Comparison of ENCODE assay signal across 23 mouse cellular contexts in genomic region chr2:160864112-160864511, GRCm38 (mm10). TPM values are rescaled to one million over a fixed set of nuclear protein-coding genes. Genes with fewer than 3 reads are reported as not detected.
"Had no signal": no experiment of that assay in that cellular context is flagged by ENCODE, and none has a peak within 500 bp of the region (broad histone marks: within the 10 kb centered on the region; RNA-seq: fewer than 3 reads in every experiment).

No protein-coding gene starts in this region.

- ATAC-seq: liver, postnatal 0 days; lung, postnatal 0 days had no signal

- H3K27me3 ChIP-seq: limb, embryonic 12.5 days; limb, embryonic 15.5 days; neural tube, embryonic 12.5 days; neural tube, embryonic 15.5 days had no signal

- H3K4me1 ChIP-seq: limb, embryonic 12.5 days; limb, embryonic 15.5 days; neural tube, embryonic 12.5 days; neural tube, embryonic 15.5 days had no signal

- H3K36me3 ChIP-seq: limb, embryonic 12.5 days; limb, embryonic 15.5 days; neural tube, embryonic 12.5 days; neural tube, embryonic 15.5 days had no signal

- DNase-seq: kidney, adult 11 months; kidney, adult 9 months; kidney, postnatal 14 days; kidney, postnatal 4 days; left cerebral cortex, postnatal 4 days; liver, postnatal 0 days; lung, embryonic 14.5 days; midbrain, embryonic 14.5 days; retina, postnatal 1 day; thymus, adult 2 months; thymus, postnatal 14 days; thymus, postnatal 4 days had no signal

- H3K4me3 ChIP-seq: left cerebral cortex, adult 2 months; limb, embryonic 12.5 days; limb, embryonic 15.5 days; neural tube, embryonic 12.5 days; neural tube, embryonic 15.5 days had no signal

- H3K27ac ChIP-seq: left cerebral cortex, adult 2 months; limb, embryonic 12.5 days; limb, embryonic 15.5 days; liver, embryonic 14.5 days; macrophage; neural tube, embryonic 12.5 days; neural tube, embryonic 15.5 days; stomach, postnatal 0 days had no signal

- H3K9me3 ChIP-seq: limb, embryonic 12.5 days; limb, embryonic 15.5 days; neural tube, embryonic 12.5 days; neural tube, embryonic 15.5 days had no signal

RNA-seq across cellular contexts. Expression of gene Lpin3, which starts 16.4 kb away (rescaled TPM):
- total RNA-seq: megakaryocyte-erythroid progenitor cell, adult 5-6 weeks had no signal
- polyA plus RNA-seq: macrophage had no signal

RNA-seq across cellular contexts. Expression of gene Emilin3, which starts 48.0 kb away (rescaled TPM):
- total RNA-seq: megakaryocyte-erythroid progenitor cell, adult 5-6 weeks had no signal
- polyA plus RNA-seq: liver, postnatal 0 days; macrophage; spleen, adult 2 months had no signal
